ENCODE assay signal across 8 mouse cellular contexts in the genomic region with DNA sequence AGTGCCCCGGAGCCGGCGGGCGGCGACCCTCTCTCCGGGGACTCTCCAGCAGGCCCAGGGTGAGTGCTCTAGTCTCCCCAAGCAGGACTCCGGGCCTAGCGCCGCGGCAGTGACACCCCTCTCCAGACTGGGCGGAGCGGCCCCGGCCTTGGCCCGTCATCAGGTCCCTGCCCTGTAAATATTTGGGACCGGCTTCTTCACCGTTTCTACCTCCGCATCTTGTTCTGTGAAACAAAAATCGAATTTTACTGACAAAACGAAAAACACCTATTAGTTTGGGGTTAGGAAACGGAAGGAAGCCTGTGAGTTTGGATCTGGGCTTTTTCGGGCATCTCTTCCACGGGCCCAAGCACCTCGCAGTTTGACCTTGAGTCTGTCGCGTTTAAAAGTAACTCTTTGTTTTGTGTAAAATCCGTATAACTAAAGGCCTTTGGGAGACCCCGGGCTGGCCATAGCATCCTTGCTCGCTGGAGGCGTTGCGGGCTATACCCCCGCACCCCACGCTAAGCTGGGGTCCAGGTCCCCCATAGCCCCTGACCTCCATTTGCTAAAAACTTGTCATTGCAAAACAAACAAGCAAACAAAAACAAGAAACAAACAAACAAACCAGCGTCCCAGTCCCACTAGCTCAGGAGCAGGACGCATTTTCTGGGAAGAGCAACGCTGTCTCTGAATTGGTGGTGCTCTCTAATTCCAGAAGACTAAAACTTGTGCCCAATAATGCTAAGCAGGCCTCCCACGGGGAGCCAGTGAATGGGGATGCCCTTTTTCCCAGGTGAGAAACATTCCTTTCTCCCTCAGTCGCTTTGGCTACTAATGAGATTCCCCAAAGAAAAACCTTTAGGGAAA. TPM values are rescaled to one million over a fixed set of nuclear protein-coding genes. Genes with fewer than 3 reads are reported as not detected.
DNase-seq lines count a peak whose midpoint lies in the region; ATAC-seq lines count a peak whose summit lies in the region.

No protein-coding gene starts in this region.

- H3K36me3 ChIP-seq in heart, embryonic 14.5 days (ENCODE audit: control insufficient read depth, insufficient read depth, low read length): peaks cover 31% of the 10 kb centered on the region
- peaks cover 11% of the 10 kb centered on the region for H3K36me3 ChIP-seq in forebrain, embryonic 16.5 days (ENCODE audit: control insufficient read depth, insufficient read depth)
- peaks cover 5% of the 10 kb centered on the region for H3K36me3 ChIP-seq in liver, embryonic 11.5 days (ENCODE audit: control insufficient read depth, insufficient read depth, low read length)

- peak overlapping the region; percentile 88 for H3K4me2 ChIP-seq in heart, embryonic 14.5 days (ENCODE audit: low read length)
- H3K4me2 ChIP-seq in forebrain, embryonic 16.5 days (ENCODE audit: low read length): peak overlapping the region; percentile 67
- peak overlapping the region; percentile 87 for H3K4me2 ChIP-seq in liver, embryonic 11.5 days

- H3K9ac ChIP-seq in heart, embryonic 14.5 days (ENCODE audit: low read length): peak overlapping the region; percentile 97
- H3K9ac ChIP-seq in forebrain, embryonic 16.5 days (replicated peaks; ENCODE audit: low read depth, low read length): peak overlapping the region; percentile 94
- peak overlapping the region; percentile 94 for H3K9ac ChIP-seq in liver, embryonic 11.5 days (ENCODE audit: low read depth, low read length)

- DNase-seq in heart, adult 8-10 months (ENCODE audit: low spot score): no peak
- DNase-seq in 416B (ENCODE audit: low read depth) (peak; percentile 5), adipocyte (ENCODE audit: low spot score) (peak; percentile 84)
- DNase-seq in liver, embryonic 11.5 days (ENCODE audit: low spot score): no peak
- peak; percentile 16 to 67 for DNase-seq in spleen, postnatal 4 days (ENCODE audit: low spot score in 2 of 2)
- DNase-seq in cerebellum, adult 8-10 months: no peak

- peaks cover 10% of the 10 kb centered on the region; the same call in 1 of the 2 replicates for H3K27me3 ChIP-seq in heart, embryonic 14.5 days (ENCODE audit: control insufficient read depth, insufficient read depth, low read length)
- peaks cover 11% of the 10 kb centered on the region; the same call in 1 of the 2 replicates for H3K27me3 ChIP-seq in forebrain, embryonic 16.5 days (replicated peaks; ENCODE audit: control insufficient read depth, insufficient read depth, low read length)
- H3K27me3 ChIP-seq in liver, embryonic 11.5 days (replicated peaks; ENCODE audit: control insufficient read depth, insufficient read depth, low read length): no peaks in the 10 kb centered on the region

- peak; percentile 94 for ATAC-seq in heart, embryonic 14.5 days (ENCODE audit: insufficient number of reproducible peaks, insufficient read depth, low FRiP score, low read depth)
- peak; percentile 95 for ATAC-seq in forebrain, embryonic 16.5 days
- peak; percentile 94 for ATAC-seq in liver, embryonic 11.5 days (replicated peaks; ENCODE audit: low FRiP score)

- WGBS in heart, embryonic 14.5 days: 1% methylated on average over 37 of the region's 37 CpGs
- whole genome bisulfite sequencing in forebrain, embryonic 16.5 days: under 1% methylated on average over 37 of the region's 37 CpGs
- 1% methylated on average over 37 of the region's 37 CpGs for WGBS in liver, embryonic 11.5 days

- peak overlapping the region; percentile 73 to 81 for H3K4me3 ChIP-seq in heart, embryonic 14.5 days (ENCODE audit: control insufficient read depth in 1 of 2, insufficient read depth in 1 of 2, low read depth in 1 of 2, low read length in 2 of 2)
- peak overlapping the region; percentile 78 for H3K4me3 ChIP-seq in forebrain, embryonic 16.5 days (replicated peaks; ENCODE audit: low read length)
- H3K4me3 ChIP-seq in liver, embryonic 11.5 days (ENCODE audit: low read depth, low read length): peak overlapping the region; percentile 87

- no peaks in the 10 kb centered on the region for H3K9me3 ChIP-seq in heart, embryonic 14.5 days (ENCODE audit: control insufficient read depth, low read length)
- H3K9me3 ChIP-seq in forebrain, embryonic 16.5 days (ENCODE audit: control insufficient read depth, low read length): no peaks in the 10 kb centered on the region
- no peaks in the 10 kb centered on the region for H3K9me3 ChIP-seq in liver, embryonic 11.5 days (ENCODE audit: control insufficient read depth, low read length)

- H3K4me1 ChIP-seq in heart, embryonic 14.5 days (ENCODE audit: control insufficient read depth in 2 of 2, insufficient read depth in 2 of 2, low read length in 2 of 2): peaks cover 0 to 11% of the 10 kb centered on the region in 2 experiments; a peak in 3 of 4 replicates
- peaks cover 11% of the 10 kb centered on the region for H3K4me1 ChIP-seq in forebrain, embryonic 16.5 days (replicated peaks; ENCODE audit: control insufficient read depth, insufficient read depth, low read length)
- peaks cover 7% of the 10 kb centered on the region for H3K4me1 ChIP-seq in liver, embryonic 11.5 days (replicated peaks; ENCODE audit: control insufficient read depth, insufficient read depth, low read length)

- H3K27ac ChIP-seq in heart, embryonic 14.5 days (replicated peaks in 1 of 2; ENCODE audit: control insufficient read depth in 1 of 2, insufficient read depth in 1 of 2, low read depth in 2 of 2, low read length in 2 of 2): peak overlapping the region; percentile 57 to 84
- H3K27ac ChIP-seq in forebrain, embryonic 16.5 days (ENCODE audit: low read length): peak overlapping the region; percentile 48
- peak overlapping the region; percentile 70 for H3K27ac ChIP-seq in liver, embryonic 11.5 days (ENCODE audit: low read depth, low read length)

RNA-seq across cellular contexts. Expression of a gene that starts 0.6 kb away (rescaled TPM):
- 246 and 266 TPM in 2 replicates for polyA plus RNA-seq in heart, embryonic 14.5 days (2014; fragmentation: Nextera tagmentation; extraction: Ambion mirVana)
- total RNA-seq in heart, adult 8-10 months (2022): 100 to 1,000 TPM; 150 to 163 (median 154) TPM
- polyA plus RNA-seq in forebrain, embryonic 16.5 days (2015; fragmentation: Nextera tagmentation; extraction: Ambion mirVana): 410 and 433 TPM in 2 replicates
- polyA plus RNA-seq in liver, embryonic 11.5 days (2014; fragmentation: Nextera tagmentation; extraction: Ambion mirVana): 273 and 281 TPM in 2 replicates

RNA-seq across cellular contexts. Expression of a gene that starts 43.0 kb away (rescaled TPM):
- not detected in 2 replicates for polyA plus RNA-seq in heart, embryonic 14.5 days (2014; fragmentation: Nextera tagmentation; extraction: Ambion mirVana)
- total RNA-seq in heart, adult 8-10 months (2022): not detected
- not detected in 2 replicates for polyA plus RNA-seq in forebrain, embryonic 16.5 days (2015; fragmentation: Nextera tagmentation; extraction: Ambion mirVana)
- polyA plus RNA-seq in liver, embryonic 11.5 days (2014; fragmentation: Nextera tagmentation; extraction: Ambion mirVana): 0.12 TPM in 1 of 2 replicates, not detected in the other

RNA-seq across cellular contexts. Expression of a gene that starts 45.8 kb away (rescaled TPM):
- polyA plus RNA-seq in heart, embryonic 14.5 days (2014; fragmentation: Nextera tagmentation; extraction: Ambion mirVana): not detected in 2 replicates
- total RNA-seq in heart, adult 8-10 months (2022): not detected
- not detected in 2 replicates for polyA plus RNA-seq in forebrain, embryonic 16.5 days (2015; fragmentation: Nextera tagmentation; extraction: Ambion mirVana)
- not detected in 2 replicates for polyA plus RNA-seq in liver, embryonic 11.5 days (2014; fragmentation: Nextera tagmentation; extraction: Ambion mirVana)

Comparison
In these comparisons a context has a peak if more than half of its experiments do, and no peak if none do; other contexts are left out.
1. DNase-seq: peak in 416B (single experiment), adipocyte (single experiment) and spleen, postnatal 4 days (2 of 2); none in heart, adult 8-10 months (single experiment), liver, embryonic 11.5 days (single experiment) and cerebellum, adult 8-10 months (single experiment).
2. Peak in every context shown above with its lines, with median percentiles within 50 percentile points of each other: ATAC-seq, H3K27ac ChIP-seq, H3K4me2 ChIP-seq, H3K4me3 ChIP-seq and H3K9ac ChIP-seq.